Mouse (Mus musculus) heart, embryonic 12.5 days (tissue): Measurements from ENCODE around the gene Apof. TPM values are rescaled to one million over a fixed set of nuclear protein-coding genes. Genes with fewer than 3 reads are reported as not detected.

Experiments used
- ATAC-seq: fragments of 200-750 bp; cut with Nextera tagmentation; 2 replicates; pipeline ENCODE4 v1.8.0; 2017; ENCODE audit warnings: moderate TSS enrichment, moderate library complexity; ENCODE audit not compliant: insufficient number of reproducible peaks, low FRiP score
- H3K27ac ChIP-seq: fragments of 300-500 bp; sonication (generic); 2 replicates; pipeline ENCODE4 v1.5.1; 2016; ENCODE audit warnings: mild to moderate bottlenecking, moderate library complexity; ENCODE audit not compliant: poor library complexity, severe bottlenecking
- H3K27me3 ChIP-seq: fragments of 300-500 bp; sonication (generic); replicated peaks from 2 replicates; pipeline ENCODE4 v1.6.1; 2016; ENCODE audit warnings: mild to moderate bottlenecking, moderate library complexity
- H3K36me3 ChIP-seq: fragments of 300-500 bp; sonication (generic); 2 replicates; pipeline ENCODE4 v1.6.1; 2016; ENCODE audit warnings: mild to moderate bottlenecking, moderate library complexity
- H3K4me1 ChIP-seq: fragments of 300-500 bp; sonication (generic); replicated peaks from 2 replicates; pipeline ENCODE4 v1.6.1; 2016; ENCODE audit warnings: mild to moderate bottlenecking
- H3K4me2 ChIP-seq: fragments of 300-500 bp; sonication (generic); 2 replicates; pipeline ENCODE4 v1.6.1; 2016; ENCODE audit warnings: mild to moderate bottlenecking, moderate library complexity
- H3K4me3 ChIP-seq: fragments of 300-500 bp; sonication (generic); 2 replicates; pipeline ENCODE4 v1.5.1; 2016; ENCODE audit warnings: mild to moderate bottlenecking
- H3K9ac ChIP-seq: fragments of 300-500 bp; sonication (generic); 2 replicates; pipeline ENCODE4 v1.6.1; 2016; ENCODE audit warnings: mild to moderate bottlenecking, moderate library complexity
- H3K9me3 ChIP-seq: fragments of 300-500 bp; sonication (generic); replicated peaks from 2 replicates; pipeline ENCODE4 v1.6.1; 2016; ENCODE audit warnings: mild to moderate bottlenecking, moderate library complexity
- WGBS: fragments of 180-500 bp; shearing (Covaris S2); methylation state at CpG from one replicate; pipeline ENCODE4 v1.1.7; 2016; 5-methylcytosine and 5-hydroxymethylcytosine counted together
- polyA plus RNA-seq: library from polyadenylated mRNA; unstranded; fragments of >200 nt; fragmentation: Nextera tagmentation; extraction: Ambion mirVana; gene quantifications from 2 replicates; pipeline ENCODE4 v1.2.1, GENCODE M21; 2016

Gene Apof
- polyA plus RNA-seq, 1 experiment from 2014 or later = 0.45 TPM

DNA sequence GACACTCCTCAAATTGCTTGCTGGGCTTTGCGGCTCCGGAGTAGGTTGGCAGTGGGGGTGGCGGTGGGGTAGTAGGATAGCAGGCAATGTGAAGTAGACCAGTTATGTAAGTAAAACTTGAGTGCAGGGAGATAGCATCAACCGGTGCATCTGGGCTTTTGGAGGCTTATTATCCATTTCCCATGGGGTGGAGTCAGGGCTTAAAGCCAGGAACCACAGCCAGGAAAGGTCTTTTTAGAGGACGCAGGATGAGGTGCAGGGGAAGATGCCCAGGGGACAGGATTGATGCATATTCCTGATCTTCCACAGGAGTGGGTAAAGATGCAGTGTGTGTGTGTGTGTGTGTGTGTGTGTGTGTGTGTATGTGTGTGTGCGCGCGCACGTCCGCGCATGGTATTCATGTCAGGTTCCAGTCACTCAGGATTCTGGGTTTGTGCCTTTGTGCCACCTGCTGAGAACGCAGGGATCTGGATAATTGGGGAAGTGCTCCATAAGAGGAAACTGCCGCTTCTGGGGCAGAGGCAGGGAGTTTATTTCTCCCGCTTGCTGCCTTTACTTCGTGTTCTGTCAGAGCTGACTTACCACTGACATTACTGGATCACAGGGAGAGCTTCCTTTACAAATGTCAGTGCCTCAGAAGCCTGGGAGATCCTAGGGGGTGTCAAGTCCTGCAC is 30.5 kb upstream of the Apof start:
- Histone ChIP-seq H3K4me3 (no peak overlapping the region), H3K9ac (no peak overlapping the region), H3K9me3 (no peaks in the 10 kb centered on the region), H3K27me3 (no peaks in the 10 kb centered on the region), H3K27ac (no peak overlapping the region), H3K4me1 (peaks cover 10% of the 10 kb centered on the region), H3K4me2 (no peak overlapping the region), H3K36me3 (peaks cover 40% of the 10 kb centered on the region)
- ATAC-seq = no peak
- 81% methylated on average over 15 of the region's 15 CpGs for WGBS

DNA sequence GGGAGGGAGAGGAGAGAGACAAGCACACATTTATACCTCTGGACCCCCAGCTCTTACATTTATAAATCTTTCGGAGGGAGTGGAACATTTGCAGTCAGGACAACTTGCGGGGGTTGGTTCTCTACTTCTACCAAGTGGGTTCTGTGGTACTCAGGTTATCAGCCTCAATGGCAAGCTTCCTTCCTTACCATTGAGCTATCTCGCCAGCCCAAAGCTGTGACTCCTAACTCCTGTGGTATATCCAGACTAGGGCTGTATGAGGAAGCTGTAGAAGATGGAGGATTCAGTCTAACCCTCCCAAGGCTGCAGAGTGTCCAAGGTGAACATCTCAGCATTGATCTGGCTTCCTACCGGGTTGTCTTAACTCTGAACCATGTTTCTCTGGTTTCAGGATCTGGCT is 29.3 kb upstream of the Apof start:
- ATAC-seq = no peak
- Histone ChIP-seq H3K36me3 (peaks cover 50% of the 10 kb centered on the region), H3K9ac (no peak overlapping the region), H3K9me3 (no peaks in the 10 kb centered on the region), H3K4me1 (peaks cover 11% of the 10 kb centered on the region), H3K4me2 (no peak overlapping the region), H3K4me3 (no peak overlapping the region), H3K27me3 (no peaks in the 10 kb centered on the region), H3K27ac (no peak overlapping the region)
- WGBS = 82% methylated on average over 4 of the region's 4 CpGs

DNA sequence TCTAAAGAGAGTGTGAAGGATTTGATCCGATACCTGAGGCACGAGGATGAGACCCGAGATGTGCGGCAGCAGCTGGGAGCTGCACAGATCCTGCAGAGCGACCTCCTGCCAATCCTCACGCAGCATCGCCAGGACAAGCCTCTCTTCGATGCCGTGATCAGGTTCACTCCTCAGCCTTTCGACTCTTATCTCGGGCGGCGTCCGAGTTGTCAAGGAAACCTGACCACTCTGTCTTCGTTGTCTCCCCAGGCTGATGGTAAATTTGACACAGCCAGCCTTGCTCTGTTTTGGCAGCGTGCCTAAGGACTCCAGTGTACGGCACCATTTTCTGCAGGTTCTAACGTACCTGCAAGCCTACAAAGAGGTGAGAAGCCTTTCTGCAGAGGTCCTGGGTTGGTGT is 28.3 kb upstream of the Apof start:
- Histone ChIP-seq H3K4me2 (no peak overlapping the region), H3K27me3 (no peaks in the 10 kb centered on the region), H3K4me1 (peaks cover 11% of the 10 kb centered on the region), H3K4me3 (no peak overlapping the region), H3K9ac (no peak overlapping the region), H3K36me3 (peaks cover 60% of the 10 kb centered on the region), H3K9me3 (no peaks in the 10 kb centered on the region), H3K27ac (no peak overlapping the region)
- no peak for ATAC-seq
- 68% methylated on average over 18 of the region's 18 CpGs for WGBS

DNA sequence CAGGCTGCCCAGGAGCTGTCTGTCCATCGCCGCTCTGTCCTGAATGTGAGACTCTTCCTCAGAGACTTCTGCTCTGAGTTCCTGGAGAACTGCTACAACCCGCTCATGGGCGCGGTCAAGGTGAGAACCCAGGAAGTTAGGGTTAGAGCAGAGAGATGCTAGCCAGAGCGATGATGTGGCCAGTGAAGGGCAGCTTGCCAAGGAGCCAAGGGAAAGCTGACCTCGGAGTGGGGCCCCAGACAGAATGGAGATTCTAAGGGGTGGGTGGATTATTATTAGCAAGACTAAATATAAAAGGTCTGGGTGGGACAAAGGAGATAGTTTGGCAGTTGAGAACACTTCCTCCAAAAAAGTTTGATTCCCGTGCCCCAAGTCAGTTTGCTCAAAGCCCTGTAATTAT is 25.2 kb upstream of the Apof start:
- 91% methylated on average over 8 of the region's 8 CpGs for WGBS
- Histone ChIP-seq H3K27ac (no peak overlapping the region), H3K4me3 (no peak overlapping the region), H3K36me3 (peaks cover 85% of the 10 kb centered on the region), H3K4me2 (no peak overlapping the region), H3K9ac (no peak overlapping the region), H3K27me3 (no peaks in the 10 kb centered on the region), H3K9me3 (no peaks in the 10 kb centered on the region), H3K4me1 (peaks cover 10% of the 10 kb centered on the region; the same call in 1 of the 2 replicates)
- ATAC-seq = no peak

DNA sequence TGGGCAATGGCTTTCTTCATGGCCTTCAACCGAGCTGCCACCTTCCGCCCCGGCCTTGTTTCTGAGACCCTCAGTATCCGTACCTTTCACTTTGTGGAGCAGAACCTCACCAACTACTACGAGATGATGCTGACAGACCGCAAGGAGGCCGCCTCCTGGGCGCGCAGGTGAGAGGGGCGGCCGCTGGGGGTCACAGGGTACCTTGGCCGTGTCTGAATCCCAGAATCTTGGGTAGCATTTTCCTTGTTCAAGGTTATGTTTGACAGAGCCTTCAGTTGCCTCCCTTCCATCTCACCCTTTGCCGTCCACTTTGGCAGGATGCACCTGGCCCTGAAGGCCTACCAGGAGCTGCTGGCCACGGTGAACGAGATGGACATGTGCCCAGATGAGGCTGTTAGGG is 24.4 kb upstream of the Apof start:
- H3K9ac ChIP-seq = no peak overlapping the region
- ATAC-seq = no peak
- H3K27ac ChIP-seq = no peak overlapping the region
- no peak overlapping the region for H3K4me2 ChIP-seq
- WGBS = 92% methylated on average over 15 of the region's 15 CpGs
- H3K27me3 ChIP-seq = no peaks in the 10 kb centered on the region
- H3K9me3 ChIP-seq = no peaks in the 10 kb centered on the region
- peaks cover 92% of the 10 kb centered on the region for H3K36me3 ChIP-seq
- H3K4me1 ChIP-seq = peaks cover 10% of the 10 kb centered on the region; the same call in 1 of the 2 replicates
- H3K4me3 ChIP-seq = no peak overlapping the region

DNA sequence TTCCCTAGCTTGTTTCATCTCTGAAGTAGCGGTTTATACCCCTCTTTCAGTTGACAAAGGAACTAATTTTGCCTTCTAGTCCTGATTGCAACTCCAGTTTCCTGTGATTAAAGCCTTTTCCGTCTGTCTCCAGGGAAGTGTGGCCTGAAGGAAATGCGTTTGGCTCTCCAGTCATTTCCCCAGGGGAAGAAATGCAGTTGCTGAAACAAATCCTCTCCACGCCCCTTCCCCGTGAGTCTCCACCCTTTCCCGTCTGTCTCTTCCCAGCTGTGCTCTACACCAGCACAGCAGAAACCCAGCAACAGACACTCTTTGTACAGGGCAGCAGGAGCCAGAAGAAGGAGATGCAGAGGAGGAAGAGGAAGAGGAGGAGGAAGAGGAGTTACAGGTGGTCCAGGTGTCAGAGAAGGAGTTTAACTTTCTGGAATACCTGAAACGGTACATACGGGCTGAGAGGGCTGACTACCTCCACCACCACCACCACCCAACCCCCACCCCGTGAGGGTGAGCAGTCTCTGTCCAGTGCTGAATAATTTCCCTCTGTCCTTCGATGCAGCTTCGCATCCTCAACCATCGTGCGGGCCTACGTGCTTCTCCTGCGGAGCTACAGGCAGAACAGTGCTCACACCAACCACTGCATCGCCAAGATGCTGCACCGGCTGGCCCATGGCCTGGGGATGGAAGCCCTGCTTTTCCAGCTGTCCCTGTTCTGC is 21.3 kb upstream of the Apof start:
- H3K4me2 ChIP-seq = peak overlapping the region; percentile 42
- 74% methylated on average over 17 of the region's 17 CpGs for WGBS
- no peaks in the 10 kb centered on the region for H3K27me3 ChIP-seq
- H3K9me3 ChIP-seq = no peaks in the 10 kb centered on the region
- H3K36me3 ChIP-seq = peaks cover 97% of the 10 kb centered on the region
- H3K27ac ChIP-seq = peak overlapping the region; percentile 76
- peak; percentile 72; the same call in 1 of the 2 replicates for ATAC-seq
- H3K4me3 ChIP-seq = 0 out of 2 replicates have a peak overlapping the region, but pooled peaks have one; percentile 15
- peaks cover 10% of the 10 kb centered on the region; the same call in 1 of the 2 replicates for H3K4me1 ChIP-seq
- no peak overlapping the region for H3K9ac ChIP-seq

DNA sequence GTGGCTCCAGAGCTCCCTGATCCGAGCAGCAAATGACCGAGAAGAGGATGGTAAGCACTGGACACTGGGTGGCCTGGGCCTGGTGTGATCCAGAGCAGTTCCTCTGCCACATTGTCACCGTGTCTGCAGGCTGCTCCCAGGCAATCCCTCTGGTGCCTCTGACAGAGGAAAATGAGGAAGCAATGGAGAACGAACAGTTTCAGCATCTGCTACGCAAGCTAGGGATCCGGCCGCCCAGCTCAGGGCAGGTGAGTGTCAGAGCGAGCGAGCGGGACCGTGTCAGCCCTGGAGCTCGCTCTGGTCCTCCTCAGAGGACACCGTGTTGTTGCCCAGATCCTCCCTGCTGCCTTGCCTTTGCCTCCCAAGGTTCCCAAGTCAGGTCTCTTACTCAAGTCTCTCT is 17.9 kb upstream of the Apof start:
- Histone ChIP-seq H3K27ac (no peak overlapping the region), H3K27me3 (no peaks in the 10 kb centered on the region), H3K9ac (no peak overlapping the region), H3K4me2 (no peak overlapping the region), H3K36me3 (peaks cover 78% of the 10 kb centered on the region), H3K9me3 (no peaks in the 10 kb centered on the region), H3K4me3 (no peak overlapping the region), H3K4me1 (0 out of 2 replicates have a peak, but pooled peaks cover 5% of the 10 kb centered on the region)
- WGBS = 95% methylated on average over 13 of the region's 13 CpGs
- ATAC-seq = no peak

DNA sequence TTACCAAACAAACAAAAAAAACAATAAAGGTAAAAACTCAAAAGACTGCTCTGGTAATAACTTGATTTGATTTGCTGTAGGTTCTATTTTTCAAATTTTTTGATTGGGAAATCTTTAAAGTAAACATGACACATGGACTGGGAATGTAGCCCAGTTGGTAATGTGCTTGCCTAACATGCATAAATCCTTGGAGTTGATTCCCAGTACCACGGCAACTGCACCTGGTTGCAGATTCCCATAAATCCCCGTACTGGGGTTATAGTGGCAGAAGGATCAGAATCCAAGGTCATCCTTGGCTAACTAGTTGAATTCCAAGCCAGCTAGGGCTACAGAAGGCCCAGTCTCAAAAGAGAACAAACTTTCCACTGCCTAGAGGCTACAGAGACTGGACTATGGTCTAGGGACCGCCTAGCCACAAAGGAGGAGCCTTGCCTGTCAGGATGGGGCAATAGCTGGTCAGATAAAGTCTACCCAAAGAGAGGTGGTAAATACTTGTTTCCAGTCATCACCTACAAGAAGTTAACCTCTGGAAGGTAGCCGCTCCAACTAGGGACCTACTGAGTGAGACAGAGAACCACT is 14.7 kb upstream of the Apof start, which contains the start of gene Apon:
Apon (plus strand) TSS at position 420 of the 579 bp plus-strand sequence.
- WGBS = 79% methylated on average over 4 of the region's 4 CpGs
- no peak within 1 kb of the TSS for H3K27ac ChIP-seq

DNA sequence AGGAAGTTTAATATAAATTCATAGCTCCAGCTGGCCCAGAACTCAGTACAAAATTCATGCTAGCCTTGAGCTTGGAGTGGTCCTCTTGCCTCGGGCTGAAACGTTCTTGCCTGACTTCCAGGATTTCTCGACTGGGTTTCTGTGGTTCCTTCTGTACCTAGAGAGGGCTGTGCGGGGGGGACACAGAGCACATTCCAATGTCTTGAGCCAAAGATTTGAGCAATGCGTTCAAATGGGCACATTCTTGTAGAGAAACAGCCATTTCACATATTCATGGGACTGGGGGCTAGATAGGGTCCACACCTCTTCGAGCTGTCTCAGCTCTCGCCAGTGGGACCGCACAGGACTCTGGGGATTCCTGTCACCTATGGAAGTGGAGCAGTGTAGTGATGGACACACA is 12.5 kb upstream of the Apof start:
- ATAC-seq = no peak
- no peaks in the 10 kb centered on the region for H3K9me3 ChIP-seq
- H3K36me3 ChIP-seq = peaks cover 25% of the 10 kb centered on the region
- no peaks in the 10 kb centered on the region for H3K27me3 ChIP-seq
- H3K27ac ChIP-seq = no peak overlapping the region
- no peak overlapping the region for H3K9ac ChIP-seq
- WGBS = 85% methylated on average over 8 of the region's 8 CpGs
- H3K4me1 ChIP-seq = no peaks in the 10 kb centered on the region
- H3K4me3 ChIP-seq = no peak overlapping the region
- H3K4me2 ChIP-seq = no peak overlapping the region

More for the DNA sequence above, 14.7 kb upstream of the Apof start, which contains the start of gene Apon:
- H3K9me3 ChIP-seq = no peaks in the 10 kb centered on the region
- ATAC-seq = no peak
- no peak within 1 kb of the TSS for H3K4me3 ChIP-seq
- no peaks in the 10 kb centered on the region for H3K27me3 ChIP-seq
- H3K9ac ChIP-seq = no peak within 1 kb of the TSS
- H3K4me1 ChIP-seq = no peaks in the 10 kb centered on the region
- H3K36me3 ChIP-seq = peaks cover 46% of the 10 kb centered on the region
- H3K4me2 ChIP-seq = no peak within 1 kb of the TSS

DNA sequence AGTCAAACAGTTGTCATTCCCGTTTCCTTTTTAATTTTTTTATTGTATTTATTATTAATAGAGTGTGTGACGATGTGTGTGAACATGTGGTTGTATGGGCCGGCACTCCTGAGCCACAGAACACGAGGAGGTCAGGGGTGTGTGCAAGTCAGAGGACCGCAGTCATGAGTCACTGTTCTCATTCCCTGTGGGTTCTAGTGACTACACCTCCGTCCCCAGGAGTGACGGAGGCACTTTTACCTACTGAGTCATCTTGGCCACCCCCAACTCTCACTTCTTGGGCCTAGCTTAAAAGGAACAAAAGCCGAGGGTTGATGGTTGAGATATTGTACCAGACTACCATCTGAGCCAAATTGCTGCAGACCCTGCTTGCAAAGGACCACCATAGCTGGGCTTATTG is 12.1 kb upstream of the Apof start:
- Histone ChIP-seq H3K27me3 (no peaks in the 10 kb centered on the region), H3K27ac (no peak overlapping the region), H3K4me3 (no peak overlapping the region), H3K9me3 (no peaks in the 10 kb centered on the region), H3K4me2 (no peak overlapping the region), H3K4me1 (no peaks in the 10 kb centered on the region), H3K36me3 (peaks cover 21% of the 10 kb centered on the region), H3K9ac (no peak overlapping the region)
- ATAC-seq = no peak
- 82% methylated on average over 8 of the region's 8 CpGs for WGBS

DNA sequence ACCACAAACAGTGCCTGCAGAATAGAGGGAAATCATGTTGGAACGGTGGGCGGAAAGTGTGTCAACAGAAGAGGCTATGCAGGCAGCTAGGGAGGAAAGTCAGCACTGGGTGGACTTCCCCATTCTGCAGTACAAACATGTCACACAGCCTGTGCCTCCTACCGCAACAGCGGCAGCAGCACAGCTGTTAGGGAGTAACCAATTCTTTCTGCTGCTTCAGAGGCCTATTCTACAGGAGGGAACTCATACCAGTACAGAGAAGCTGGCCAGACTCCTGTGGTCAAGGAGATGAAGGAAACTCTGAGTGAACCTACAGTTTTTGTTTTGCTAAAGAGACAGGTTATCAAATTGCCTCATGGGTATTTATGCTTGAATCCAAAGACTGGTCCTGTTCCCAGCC is 9.5 kb upstream of the Apof start:
- no peak overlapping the region for H3K4me2 ChIP-seq
- no peak overlapping the region for H3K27ac ChIP-seq
- no peak overlapping the region for H3K9ac ChIP-seq
- WGBS = 67% methylated on average over 4 of the region's 4 CpGs
- no peak overlapping the region for H3K4me3 ChIP-seq
- no peak for ATAC-seq
- H3K27me3 ChIP-seq = no peaks in the 10 kb centered on the region
- no peaks in the 10 kb centered on the region for H3K36me3 ChIP-seq
- no peaks in the 10 kb centered on the region for H3K4me1 ChIP-seq
- H3K9me3 ChIP-seq = no peaks in the 10 kb centered on the region
